Mouse (Mus musculus): ENCODE data around the gene Rps8.
A peak's percentile ranks its signal among the peaks of the same experiment; 100 is the strongest.
"Not testable (repeated sequence)": the region's sequence is repeated elsewhere in the genome, so short reads cannot be mapped to it uniquely, and the experiment has no call there.

Gene Rps8

GRCm38 (mm10) chr4:117155792-117156355 lies at the start of gene Rps8:
Gene Rps8 (minus strand): TSS chr4:117156243.
- DNase-seq = peak; percentile 79 to 85

DNA sequence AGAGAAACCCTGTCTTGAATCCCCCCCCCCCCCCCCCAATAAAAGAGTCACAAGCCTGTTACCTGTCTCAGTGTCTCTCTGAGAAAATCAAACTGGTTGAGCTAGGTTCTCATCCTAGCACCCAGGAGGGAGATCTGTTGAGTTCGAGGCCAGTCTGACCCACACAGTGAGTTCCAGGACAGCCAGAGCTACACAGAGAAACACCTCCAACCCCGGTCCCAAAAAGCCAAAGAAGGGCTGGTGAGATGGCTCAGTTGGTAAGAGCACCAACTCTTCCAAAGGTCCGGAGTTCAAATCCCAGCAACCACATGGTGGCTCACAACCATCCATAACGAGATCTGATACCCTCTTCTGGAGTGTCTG lies 46.9 kb upstream of the Rps8 start:
- no peak for DNase-seq

GRCm38 (mm10) chr4:117202046-117202991 lies 46.3 kb upstream of the Rps8 start:
- DNase-seq = peak; percentile 24 to 27

DNA sequence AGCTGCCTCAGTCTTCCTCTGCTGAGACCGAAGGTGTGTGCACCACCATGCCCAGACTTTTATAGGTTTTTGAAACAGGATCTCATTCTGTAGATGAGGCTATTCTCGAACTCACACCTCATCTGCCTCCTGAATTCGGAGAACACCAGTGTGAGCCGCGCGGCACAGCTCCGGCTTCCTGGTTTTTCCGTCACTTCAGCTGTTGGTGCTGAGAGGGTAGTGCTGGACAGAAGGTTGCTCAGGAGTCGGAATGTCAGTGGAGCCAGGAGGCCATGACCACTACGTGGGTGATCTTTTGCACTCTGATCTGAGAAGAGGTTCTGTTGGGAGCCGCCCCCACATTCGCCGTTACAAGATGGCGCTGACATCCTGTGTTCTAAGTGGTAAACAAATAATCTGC lies 35.8 kb upstream of the Rps8 start:
- DNase-seq = no peak

DNA sequence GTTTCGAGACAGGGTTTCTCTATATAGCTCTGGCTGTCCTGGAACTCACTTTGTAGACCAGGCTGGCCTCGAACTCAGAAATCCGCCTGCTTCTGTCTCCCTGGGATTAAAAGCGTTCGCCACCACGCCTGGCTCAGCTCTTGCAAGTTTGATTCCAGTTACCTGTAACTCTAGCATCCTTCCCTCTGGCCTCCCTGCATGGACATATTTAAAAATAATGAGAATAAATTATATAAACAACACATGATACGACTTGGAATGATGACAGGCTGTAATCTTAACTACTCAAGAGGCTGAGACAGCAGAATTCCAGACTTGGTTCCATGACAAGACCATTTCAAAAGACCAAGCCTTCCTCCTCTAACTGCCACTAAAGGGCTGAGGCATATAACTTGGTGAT lies 34.6 kb upstream of the Rps8 start:
- DNase-seq = no peak

DNA sequence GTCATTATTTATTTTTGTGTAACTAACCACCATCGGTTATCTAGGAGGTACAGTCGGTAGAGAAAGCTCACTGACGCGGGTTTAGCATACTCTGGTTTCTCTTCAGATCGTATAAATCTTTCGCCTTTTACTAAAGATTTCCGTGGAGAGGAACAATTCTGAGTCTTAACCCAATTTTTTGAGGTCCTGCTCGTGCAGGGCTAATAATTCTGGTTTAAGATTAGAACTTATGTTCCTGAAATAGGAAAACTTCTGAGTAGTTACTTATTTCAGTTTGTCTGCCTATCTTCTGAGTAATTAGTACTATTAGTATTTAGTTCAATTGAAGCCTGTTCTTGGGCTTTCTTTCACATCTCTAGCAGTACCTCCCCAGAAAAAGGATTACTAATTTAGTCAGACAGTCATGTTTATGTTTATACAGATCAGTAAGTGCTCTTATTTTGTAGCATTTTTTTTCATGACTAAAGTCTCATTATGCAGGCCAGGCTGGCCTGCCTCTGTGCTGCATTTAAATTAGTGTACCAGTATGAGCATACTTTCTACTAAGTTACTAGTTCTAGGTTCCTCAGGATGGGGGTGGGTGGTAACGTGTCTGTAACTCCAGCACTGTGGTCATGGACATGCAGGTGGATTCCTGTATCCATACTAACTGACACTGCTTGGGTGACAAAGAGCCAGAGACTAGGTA lies 34.0 kb upstream of the Rps8 start:
- peak in 1 of 2 experiments; percentile 6 for DNase-seq

DNA sequence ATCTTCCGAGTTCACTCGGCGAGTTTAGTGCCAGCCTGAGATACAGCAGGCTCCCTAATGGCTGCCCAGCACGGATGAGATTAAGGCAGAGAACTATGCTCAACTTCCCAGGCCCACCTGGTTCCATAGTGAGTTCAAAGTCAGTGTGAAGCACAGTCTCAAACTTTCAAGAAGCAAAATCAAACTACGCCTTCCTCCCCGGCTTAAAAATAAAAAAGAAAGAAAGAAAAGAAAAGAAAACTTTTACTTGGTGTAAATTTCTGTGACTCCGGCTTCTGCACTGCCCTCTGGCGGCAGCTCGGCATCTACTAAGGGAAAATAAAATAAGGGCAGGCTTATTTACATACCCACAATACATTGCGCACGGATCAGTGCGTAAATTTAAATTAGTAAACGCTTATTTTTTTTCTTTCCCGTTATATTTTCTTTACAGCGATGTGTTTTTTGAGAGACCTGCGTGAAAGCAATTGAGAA lies 33.4 kb upstream of the Rps8 start:
- peak; percentile 81 to 82 for DNase-seq

DNA sequence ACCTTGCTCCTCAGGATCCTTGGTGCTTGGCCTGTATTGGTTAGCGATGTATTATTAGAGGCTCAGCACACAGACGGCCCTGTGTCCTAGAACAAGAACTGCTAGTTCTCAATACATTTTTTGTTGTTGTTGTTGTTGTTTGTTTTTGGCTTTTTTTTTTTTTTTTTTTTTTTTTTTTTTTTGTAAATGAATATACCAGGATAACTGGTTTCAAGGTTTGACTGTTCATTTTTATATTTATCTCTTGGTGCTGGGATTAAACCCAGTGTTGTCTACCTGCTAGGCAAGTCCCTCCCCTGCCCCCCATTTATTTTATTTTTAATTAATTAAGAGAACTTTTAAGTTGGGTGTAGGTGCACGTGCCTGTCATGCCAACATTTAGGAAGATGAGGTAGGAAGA lies 32.9 kb upstream of the Rps8 start:
- no peak for DNase-seq

GRCm38 (mm10) chr4:117182759-117183096 lies 26.7 kb upstream of the Rps8 start:
- not testable (repeated sequence) for DNase-seq

DNA sequence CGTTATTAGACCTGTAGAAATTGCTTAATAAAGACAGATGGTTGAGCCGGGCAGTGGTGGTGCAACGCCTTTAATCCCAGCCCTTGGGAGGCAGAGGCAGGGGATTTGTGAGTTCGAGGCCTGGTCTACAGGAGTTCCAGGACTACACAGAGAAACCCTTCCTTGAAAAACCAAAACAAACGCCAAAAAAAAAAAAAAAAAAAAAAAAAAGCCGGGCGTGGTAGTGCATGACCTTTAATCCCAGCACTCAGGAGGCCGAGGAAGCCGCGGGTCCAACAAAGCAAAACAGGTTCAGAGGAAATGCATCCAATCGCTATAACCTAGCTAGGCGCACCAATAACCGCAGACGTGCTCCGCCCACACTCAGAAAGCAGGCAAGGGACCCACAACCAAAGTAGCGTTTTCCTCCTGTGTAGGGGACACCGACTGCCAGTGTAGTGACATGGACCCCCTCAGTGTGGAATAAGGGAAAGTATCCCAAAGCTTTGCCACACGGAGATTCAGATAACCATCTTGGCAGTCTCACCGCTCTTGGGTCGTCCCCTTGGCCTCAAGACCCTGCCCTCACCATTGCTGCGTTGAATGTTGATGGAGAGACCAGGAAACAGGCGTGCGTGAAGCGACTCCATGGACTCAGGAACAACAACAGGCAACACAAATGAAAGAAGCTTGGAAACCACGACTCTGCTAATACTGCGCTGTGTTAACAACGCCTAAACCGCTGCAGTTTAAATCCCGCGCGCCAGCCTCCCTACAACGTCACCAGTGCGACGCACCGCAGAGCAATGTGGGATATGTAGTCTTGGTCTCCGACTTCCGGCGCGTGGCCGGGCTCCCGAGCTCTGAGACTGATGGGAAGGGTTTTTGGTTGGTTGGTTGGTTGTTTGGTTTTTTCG lies 26.1 kb upstream of the Rps8 start, which contains the start of gene Kif2c:
Gene Kif2c (minus strand): TSS at position 777 of the 896 bp plus-strand sequence.
- DNase-seq = peak; percentile 89

- DNase-seq = no peak
Observed at GRCm38 (mm10) chr4:117169936-117170335, 13.9 kb upstream of the Rps8 start.

GRCm38 (mm10) chr4:117161183-117161582 lies 5.1 kb upstream of the Rps8 start:
- DNase-seq = no peak

DNA sequence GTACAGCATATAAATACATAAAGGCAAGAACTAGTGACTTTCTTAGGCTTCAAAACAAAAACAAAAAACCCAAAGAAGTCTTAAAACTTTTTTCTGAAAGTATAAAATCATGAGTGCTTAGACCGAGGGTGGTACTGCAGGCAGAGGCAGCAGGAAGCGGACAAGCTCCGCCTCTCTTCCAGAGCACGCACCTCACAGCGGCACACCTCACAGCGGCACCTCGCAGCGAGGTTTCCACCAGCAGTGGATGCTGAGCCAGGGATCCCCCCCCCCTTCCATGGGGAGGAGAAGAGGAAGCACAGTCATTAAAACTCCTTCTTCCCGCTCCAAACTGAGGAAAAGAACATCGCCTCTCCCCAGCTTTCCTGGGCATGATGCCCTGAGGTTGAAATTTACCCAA lies 3.6 kb upstream of the Rps8 start:
- DNase-seq = no peak

- no peak for DNase-seq
Observed at GRCm38 (mm10) chr4:117156372-117156771, 329 bp upstream of the Rps8 start.

DNA sequence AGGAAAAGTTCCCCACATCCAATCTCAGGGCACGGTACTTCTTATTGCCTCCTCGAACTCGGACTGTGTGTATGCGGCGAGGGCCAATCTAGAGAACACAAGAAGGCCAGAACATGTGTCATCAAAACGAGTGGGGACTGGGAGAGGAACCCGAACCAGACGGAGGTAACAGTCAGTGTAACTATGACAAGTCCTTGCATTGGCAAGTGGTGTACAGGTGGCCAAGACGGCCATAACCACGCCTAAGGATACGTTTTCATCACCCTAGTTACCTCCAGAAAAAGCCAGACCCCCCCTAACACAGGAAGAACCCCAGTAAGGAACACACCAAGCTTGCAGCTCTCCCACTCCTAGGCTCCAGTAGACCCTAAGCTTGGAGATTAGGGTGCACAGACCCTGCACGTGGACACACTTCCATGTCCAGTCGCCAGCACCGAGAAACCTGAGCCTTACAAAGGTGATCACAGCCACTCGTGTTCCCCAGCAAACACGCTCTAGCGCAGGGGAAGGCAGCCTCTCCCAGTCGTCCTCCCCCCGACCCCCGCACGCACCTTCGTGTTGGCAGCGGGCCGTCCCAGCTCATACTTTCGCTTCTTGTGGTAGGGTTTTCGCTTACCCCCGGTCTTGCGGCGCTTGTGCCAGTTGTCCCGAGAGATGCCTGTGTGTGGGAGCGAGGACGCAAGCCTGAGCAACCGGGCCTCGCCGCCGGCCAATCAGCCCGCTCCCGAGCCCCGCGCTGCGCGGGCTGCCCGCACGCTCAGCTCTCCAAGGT lies 837 bp downstream of the Rps8 start:
- peak in 1 of 2 experiments; percentile 16 for DNase-seq

- DNase-seq = no peak
Observed at GRCm38 (mm10) chr4:117152714-117153113, 3.3 kb downstream of the Rps8 start.

DNA sequence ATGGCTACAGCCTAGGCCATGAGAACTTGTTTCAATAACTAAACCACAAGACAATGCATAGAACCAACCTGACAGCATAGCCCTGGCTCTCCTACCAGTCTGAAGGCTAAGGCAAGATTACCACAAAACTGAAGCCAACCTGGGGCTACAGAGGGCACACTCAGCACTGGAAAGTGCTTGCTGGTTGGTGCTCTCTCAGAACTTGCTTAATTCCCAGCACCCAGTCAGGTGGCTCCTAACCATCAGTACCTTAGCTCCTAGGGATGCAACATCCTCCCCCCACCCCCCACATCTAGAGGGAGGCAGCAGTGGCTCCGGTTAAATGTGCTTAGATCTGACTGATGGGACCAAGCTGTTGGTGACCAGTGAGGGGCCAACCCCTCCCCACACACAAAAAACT lies 4.6 kb downstream of the Rps8 start:
- no peak for DNase-seq

- no peak for DNase-seq
Observed at GRCm38 (mm10) chr4:117150212-117150733, 5.8 kb downstream of the Rps8 start.

DNA sequence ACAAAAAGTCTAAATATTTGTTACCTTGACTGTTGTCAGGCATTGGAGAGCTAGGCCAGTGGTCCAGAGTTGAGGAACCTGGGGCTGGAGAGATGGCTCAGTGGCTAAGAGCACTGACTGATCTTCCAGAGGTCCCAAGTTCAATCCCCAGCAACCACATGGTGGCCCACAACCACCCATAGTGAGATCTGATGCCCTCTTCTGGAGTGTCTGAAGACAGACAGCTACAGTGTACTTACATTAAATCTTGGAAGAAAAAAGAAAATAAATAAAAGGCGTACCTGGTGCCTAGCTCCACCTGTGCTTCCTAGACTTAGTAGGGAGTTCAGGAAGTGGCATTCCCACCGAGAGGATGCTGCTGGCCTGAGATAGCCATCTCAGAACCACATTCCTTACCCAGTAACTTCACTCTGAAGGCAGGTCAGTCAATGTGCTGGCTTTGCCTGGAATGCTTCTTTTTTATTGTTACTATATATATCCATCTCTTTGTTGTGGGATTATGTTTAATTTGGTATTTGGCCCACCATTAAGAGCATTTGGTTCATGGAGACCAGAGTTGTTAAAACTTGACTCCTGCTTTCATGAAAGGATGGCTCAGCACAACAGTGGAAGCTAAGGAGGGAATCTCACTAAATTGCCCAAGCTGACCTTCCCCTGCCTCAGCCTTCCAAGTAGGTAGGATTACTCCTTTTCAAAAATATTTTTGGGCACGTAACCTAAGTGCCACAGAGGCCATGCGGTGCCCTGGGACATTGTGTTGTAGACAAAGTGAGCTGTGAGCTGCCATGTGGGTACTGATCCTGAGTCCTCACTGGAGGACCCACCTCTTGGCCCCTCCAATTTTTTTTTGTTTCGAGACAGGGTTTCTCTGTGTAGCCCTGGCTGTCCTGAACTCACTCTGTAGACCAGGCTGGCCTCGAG lies 6.5 kb downstream of the Rps8 start:
- DNase-seq = no peak

GRCm38 (mm10) chr4:117148815-117149214 lies 7.2 kb downstream of the Rps8 start:
- no peak for DNase-seq
